Mouse (Mus musculus) ES-E14 (cell line): ENCODE measurements around the gene Fbln7.

Experiments
- ZC3H11A ChIP-seq: IDR thresholded peaks from 2 replicates; pipeline ENCODE4 v1.6.1; 2012; ENCODE audit warnings: low read depth, mild to moderate bottlenecking, inconsistent platforms, low read length, borderline replicate concordance
- ZNF384 ChIP-seq: IDR thresholded peaks from 2 replicates; pipeline ENCODE4 v1.6.1; 2012; ENCODE audit warnings: low read depth, low read length, inconsistent platforms

- TF ChIP-seq ZNF384 = no peak
- no peak for TF ChIP-seq ZC3H11A
These were observed 45.4 kb upstream of the Fbln7 start for GRCm38 (mm10) chr2:128817387-128817785.
